Mouse (Mus musculus) brown adipose tissue, adult 24 weeks (tissue): Measurements from ENCODE around the gene 1700067K01Rik. TPM values are rescaled to one million over a fixed set of nuclear protein-coding genes. Genes with fewer than 3 reads are reported as not detected.
"Not testable (repeated sequence)": the region's sequence is repeated elsewhere in the genome, so short reads cannot be mapped to it uniquely, and the experiment has no call there.

Experiments used
- H3K27ac ChIP-seq: fragments of 200-500 bp; replicated peaks from 2 replicates; pipeline ENCODE4 v1.5.1; 2012; ENCODE audit warnings: low read depth, mild to moderate bottlenecking, low read length
- H3K4me1 ChIP-seq: fragments of 200-500 bp; 2 replicates; pipeline ENCODE4 v1.6.1; 2012; ENCODE audit warnings: low read length, mixed read lengths; ENCODE audit not compliant: control insufficient read depth, insufficient read depth, insufficient read length
- H3K4me3 ChIP-seq: fragments of 200-500 bp; 2 replicates; pipeline ENCODE4 v1.5.1; 2012; ENCODE audit warnings: low read depth, mild to moderate bottlenecking, low read length, moderate library complexity; ENCODE audit not compliant: insufficient read depth
- polyA plus RNA-seq: library from polyadenylated mRNA; stranded (reverse); fragments of >200 nt; gene quantifications from 2 replicates; pipeline ENCODE4 v1.2.4, GENCODE M21; 2012; ENCODE audit not compliant: missing spikeins, insufficient read depth, insufficient read length

The 1700067K01Rik gene
- polyA plus RNA-seq, 1 experiment, result not detected

GRCm38 (mm10) chr8:83976779-83977350 lies 24.4 kb upstream of the 1700067K01Rik start:
- H3K27ac ChIP-seq, result peak overlapping the region; percentile 80
- peaks cover 29% of the 10 kb centered on the region for H3K4me1 ChIP-seq
- peak overlapping the region; percentile 48; the same call in 1 of the 2 replicates for H3K4me3 ChIP-seq

- Histone ChIP-seq H3K27ac (peak overlapping the region; percentile 80), H3K4me1 (peaks cover 28% of the 10 kb centered on the region), H3K4me3 (peak overlapping the region; percentile 48)
Observed at GRCm38 (mm10) chr8:83977646-83978045, 23.7 kb upstream of the 1700067K01Rik start.

GRCm38 (mm10) chr8:83978200-83978599 lies 23.1 kb upstream of the 1700067K01Rik start:
- Histone ChIP-seq H3K4me3 (peak overlapping the region; percentile 48), H3K27ac (peak overlapping the region; percentile 80; the same call in 1 of the 2 replicates), H3K4me1 (peaks cover 28% of the 10 kb centered on the region)

GRCm38 (mm10) chr8:83980250-83980649 lies 21.1 kb upstream of the 1700067K01Rik start:
- H3K27ac ChIP-seq, result no peak overlapping the region
- peaks cover 28% of the 10 kb centered on the region for H3K4me1 ChIP-seq
- H3K4me3 ChIP-seq, result no peak overlapping the region

- H3K4me1 ChIP-seq, result peaks cover 28% of the 10 kb centered on the region
- no peak overlapping the region for H3K4me3 ChIP-seq
Observed at GRCm38 (mm10) chr8:83980845-83981244, 20.5 kb upstream of the 1700067K01Rik start.

GRCm38 (mm10) chr8:83981533-83981932 lies 19.8 kb upstream of the 1700067K01Rik start:
- H3K4me1 ChIP-seq, result peaks cover 24% of the 10 kb centered on the region
- H3K27ac ChIP-seq, result no peak overlapping the region
- H3K4me3 ChIP-seq, result no peak overlapping the region

More at GRCm38 (mm10) chr8:83980845-83981244, 20.5 kb upstream of the 1700067K01Rik start:
- no peak overlapping the region for H3K27ac ChIP-seq

GRCm38 (mm10) chr8:83982449-83982848 lies 18.9 kb upstream of the 1700067K01Rik start:
- H3K4me1 ChIP-seq, result peaks cover 15% of the 10 kb centered on the region
- H3K27ac ChIP-seq, result no peak overlapping the region
- no peak overlapping the region for H3K4me3 ChIP-seq

- not testable (repeated sequence) for H3K4me1 ChIP-seq, H3K27ac ChIP-seq
Observed at GRCm38 (mm10) chr8:83983222-83983621, 18.1 kb upstream of the 1700067K01Rik start.

GRCm38 (mm10) chr8:83989243-83989642 lies 12.1 kb upstream of the 1700067K01Rik start:
- no peak overlapping the region for H3K27ac ChIP-seq
- H3K4me1 ChIP-seq, result no peaks in the 10 kb centered on the region
- H3K4me3 ChIP-seq, result no peak overlapping the region

More at GRCm38 (mm10) chr8:83983222-83983621, 18.1 kb upstream of the 1700067K01Rik start:
- H3K4me3 ChIP-seq, result not testable (repeated sequence)

GRCm38 (mm10) chr8:83990170-83990569 lies 11.1 kb upstream of the 1700067K01Rik start:
- Histone ChIP-seq H3K4me1 (no peaks in the 10 kb centered on the region), H3K27ac (no peak overlapping the region), H3K4me3 (no peak overlapping the region)

- H3K27ac ChIP-seq, result no peak overlapping the region
- no peak overlapping the region for H3K4me3 ChIP-seq
- H3K4me1 ChIP-seq, result no peaks in the 10 kb centered on the region
Observed at GRCm38 (mm10) chr8:83992488-83992887, 8.8 kb upstream of the 1700067K01Rik start.

- 0 out of 2 replicates have a peak, but pooled peaks cover 3% of the 10 kb centered on the region for H3K4me1 ChIP-seq
Observed at GRCm38 (mm10) chr8:83994030-83994429, 7.3 kb upstream of the 1700067K01Rik start.

GRCm38 (mm10) chr8:83995973-83996372 lies 5.3 kb upstream of the 1700067K01Rik start:
- H3K4me1 ChIP-seq, result 0 out of 2 replicates have a peak, but pooled peaks cover 7% of the 10 kb centered on the region
- peak overlapping the region; percentile 85 for H3K4me3 ChIP-seq
- no peak overlapping the region for H3K27ac ChIP-seq

More at GRCm38 (mm10) chr8:83994030-83994429, 7.3 kb upstream of the 1700067K01Rik start:
- no peak overlapping the region for H3K27ac ChIP-seq
- H3K4me3 ChIP-seq, result no peak overlapping the region

- Histone ChIP-seq H3K4me1 (0 out of 2 replicates have a peak, but pooled peaks cover 7% of the 10 kb centered on the region), H3K4me3 (peak overlapping the region; percentile 87), H3K27ac (peak overlapping the region; percentile 81)
Observed at GRCm38 (mm10) chr8:83996567-83997505, 4.5 kb upstream of the 1700067K01Rik start.

- peak within 1 kb of the TSS; percentile 81 for H3K27ac ChIP-seq
- 0 out of 2 replicates have a peak, but pooled peaks cover 7% of the 10 kb centered on the region for H3K4me1 ChIP-seq
- peak within 1 kb of the TSS; percentile 87 for H3K4me3 ChIP-seq
Observed at GRCm38 (mm10) chr8:83997511-83998141, 3.7 kb upstream of the 1700067K01Rik start, which contains the start of gene Samd1. Gene Samd1, plus strand, starts transcription at chr8:83997672.
